Mouse (Mus musculus): ENCODE measurements around the gene Lin37. TPM values are rescaled to one million over a fixed set of nuclear protein-coding genes. Genes with fewer than 3 reads are reported as not detected.

Lin37 gene
- polyA plus RNA-seq, 1 experiment = 71.9 TPM

GRCm38 (mm10) chr7:30520856-30521255 is 38.8 kb downstream of the Lin37 start:
- TF ChIP-seq CTCF (IDR thresholded peaks at IDR 0.05; ENCODE audit: extremely low read depth, insufficient read depth, low read length) (no peak), POLR2A (IDR thresholded peaks at IDR 0.05; ENCODE audit: extremely low read depth, insufficient read depth, low read length) (0 out of 2 replicates have a peak, but pooled peaks have one; percentile 19)
- no peaks in the 10 kb centered on the region for H3K4me1 ChIP-seq (ENCODE audit: control insufficient read depth, insufficient read depth, low read length)
- no peak overlapping the region for H3K27ac ChIP-seq (ENCODE audit: insufficient read depth, low read length)
- H3K4me3 ChIP-seq (ENCODE audit: insufficient read depth, low read length) = no peak overlapping the region

DNA sequence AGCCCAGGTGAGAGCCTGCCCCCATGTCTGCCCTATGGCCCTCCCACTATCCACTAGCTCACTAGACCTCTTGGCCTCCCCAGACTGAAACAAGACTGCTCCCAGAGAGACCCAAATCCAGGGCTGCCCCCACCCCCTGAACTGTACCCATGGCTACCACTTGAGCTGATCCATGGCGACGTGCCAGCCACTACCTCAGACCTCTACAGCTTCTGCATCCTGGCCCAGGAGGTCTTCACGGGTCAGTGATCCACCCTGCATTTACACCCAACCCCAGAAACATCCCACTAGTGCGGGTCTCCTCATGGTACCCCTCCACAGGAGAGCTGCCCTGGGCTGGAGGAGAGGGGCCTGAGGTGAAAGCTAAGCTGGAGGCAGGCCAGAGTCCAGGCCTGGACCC is 39.2 kb downstream of the Lin37 start:
- Histone ChIP-seq H3K27ac (ENCODE audit: insufficient read depth, low read length) (no peak overlapping the region), H3K4me3 (ENCODE audit: insufficient read depth, low read length) (no peak overlapping the region), H3K4me1 (ENCODE audit: control insufficient read depth, insufficient read depth, low read length) (no peaks in the 10 kb centered on the region)
- TF ChIP-seq CTCF (IDR thresholded peaks at IDR 0.05; ENCODE audit: extremely low read depth, insufficient read depth, low read length) (no peak), POLR2A (IDR thresholded peaks at IDR 0.05; ENCODE audit: extremely low read depth, insufficient read depth, low read length) (no peak)

DNA sequence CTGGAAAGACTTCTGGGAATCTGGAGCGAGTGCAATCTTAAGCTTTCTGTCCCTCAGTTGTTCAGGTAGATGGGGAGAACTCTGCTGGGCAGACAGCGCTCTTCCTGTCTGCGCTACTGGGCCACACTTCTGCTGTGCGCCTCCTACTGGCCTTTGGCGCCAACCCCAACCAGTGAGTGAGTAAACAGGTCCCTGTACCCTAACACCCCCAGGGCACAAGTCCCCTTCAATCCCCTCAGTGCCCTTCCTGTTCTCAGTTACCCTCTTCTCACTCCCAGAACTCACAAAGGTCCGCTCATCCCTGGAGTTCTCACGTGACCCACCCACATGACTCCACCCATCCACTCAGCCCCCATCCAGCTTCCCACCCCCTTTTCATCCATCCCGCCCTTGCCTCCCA is 41.3 kb downstream of the Lin37 start:
- TF ChIP-seq POLR2A (IDR thresholded peaks at IDR 0.05; ENCODE audit: extremely low read depth, insufficient read depth, low read length) (no peak), CTCF (IDR thresholded peaks at IDR 0.05; ENCODE audit: extremely low read depth, insufficient read depth, low read length) (no peak)
- Histone ChIP-seq H3K4me1 (ENCODE audit: control insufficient read depth, insufficient read depth, low read length) (no peaks in the 10 kb centered on the region), H3K4me3 (ENCODE audit: insufficient read depth, low read length) (no peak overlapping the region), H3K27ac (ENCODE audit: insufficient read depth, low read length) (no peak overlapping the region)

GRCm38 (mm10) chr7:30515003-30515760 is 44.5 kb downstream of the Lin37 start:
- H3K27ac ChIP-seq (ENCODE audit: insufficient read depth, low read length) = no peak overlapping the region
- TF ChIP-seq POLR2A (IDR thresholded peaks at IDR 0.05; ENCODE audit: extremely low read depth, insufficient read depth, low read length) = no peak
- no peak for TF ChIP-seq CTCF (IDR thresholded peaks at IDR 0.05; ENCODE audit: extremely low read depth, insufficient read depth, low read length)
- H3K4me3 ChIP-seq (ENCODE audit: insufficient read depth, low read length) = no peak overlapping the region

GRCm38 (mm10) chr7:30508061-30508460 is 51.6 kb downstream of the Lin37 start:
- Histone ChIP-seq H3K27ac (ENCODE audit: insufficient read depth, low read length) (no peak overlapping the region), H3K4me1 (ENCODE audit: control insufficient read depth, insufficient read depth, low read length) (no peaks in the 10 kb centered on the region), H3K4me3 (ENCODE audit: insufficient read depth, low read length) (no peak overlapping the region)
- no peak for TF ChIP-seq CTCF (IDR thresholded peaks at IDR 0.05; ENCODE audit: extremely low read depth, insufficient read depth, low read length)
- TF ChIP-seq POLR2A (IDR thresholded peaks at IDR 0.05; ENCODE audit: extremely low read depth, insufficient read depth, low read length) = no peak

More at GRCm38 (mm10) chr7:30515003-30515760, 44.5 kb downstream of the Lin37 start:
- no peaks in the 10 kb centered on the region for H3K4me1 ChIP-seq (ENCODE audit: control insufficient read depth, insufficient read depth, low read length)

Other genes starting within 250 kb of the Lin37 start
- 23.6 and 24.7 TPM in 2 replicates for gene Syne4, start 245.0 kb downstream of the Lin37 start, polyA plus RNA-seq (2012; rRNA removed)
- 0.35 and 0.44 TPM in 2 replicates for gene E130208F15Rik, start 238.1 kb downstream of the Lin37 start, polyA plus RNA-seq (2012; rRNA removed)
- gene Sdhaf1, start 235.9 kb downstream of the Lin37 start, polyA plus RNA-seq (2012; rRNA removed) = 16.9 and 17.4 TPM in 2 replicates
- 20.8 and 21.3 TPM in 2 replicates for gene Lrfn3, start 197.1 kb downstream of the Lin37 start, polyA plus RNA-seq (2012; rRNA removed)
- 78.9 and 79.5 TPM in 2 replicates for gene Tyrobp, start 146.1 kb downstream of the Lin37 start, polyA plus RNA-seq (2012; rRNA removed)
- 1.1 and 1.7 TPM in 2 replicates for gene Hcst, start 140.0 kb downstream of the Lin37 start, polyA plus RNA-seq (2012; rRNA removed)
- 4.4 and 5.7 TPM in 2 replicates for gene Nfkbid, start 138.1 kb downstream of the Lin37 start, polyA plus RNA-seq (2012; rRNA removed)
- 1,095 and 1,125 TPM in 2 replicates for gene Aplp1, start 114.3 kb downstream of the Lin37 start, polyA plus RNA-seq (2012; rRNA removed)
- gene Kirrel2, start 102.1 kb downstream of the Lin37 start, polyA plus RNA-seq (2012; rRNA removed) = 7.8 and 8.3 TPM in 2 replicates
- gene Nphs1, start 101.5 kb downstream of the Lin37 start, polyA plus RNA-seq (2012; rRNA removed) = 1.4 and 1.7 TPM in 2 replicates
- gene Prodh2, start 66.2 kb downstream of the Lin37 start, polyA plus RNA-seq (2012; rRNA removed) = not detected in 2 replicates
- 174 and 184 TPM in 2 replicates for gene Arhgap33, start 24.8 kb downstream of the Lin37 start, polyA plus RNA-seq (2012; rRNA removed)
- 11.0 and 11.3 TPM in 2 replicates for gene Hspb6, start 7.7 kb downstream of the Lin37 start, polyA plus RNA-seq (2012; rRNA removed)
- 4.7 and 6.2 TPM in 2 replicates for gene Proser3, start 7.5 kb downstream of the Lin37 start, polyA plus RNA-seq (2012; rRNA removed)
- 90.9 and 97.0 TPM in 2 replicates for gene U2af1l4, start 3.5 kb upstream of the Lin37 start, polyA plus RNA-seq (2012; rRNA removed)
- 4.7 and 5.5 TPM in 2 replicates for gene Gm49396, start 3.5 kb upstream of the Lin37 start, polyA plus RNA-seq (2012; rRNA removed)
- 127 and 133 TPM in 2 replicates for gene Psenen, start 3.8 kb upstream of the Lin37 start, polyA plus RNA-seq (2012; rRNA removed)
- 3.4 and 4.4 TPM in 2 replicates for gene Igflr1, start 5.6 kb upstream of the Lin37 start, polyA plus RNA-seq (2012; rRNA removed)
- 40.0 and 45.3 TPM in 2 replicates for gene Kmt2b, start 28.9 kb upstream of the Lin37 start, polyA plus RNA-seq (2012; rRNA removed)
- 0.08 TPM in 1 of 2 replicates, not detected in the other for gene Zbtb32, start 39.1 kb upstream of the Lin37 start, polyA plus RNA-seq (2012; rRNA removed)
- 2.0 and 2.1 TPM in 2 replicates for gene Upk1a, start 53.0 kb upstream of the Lin37 start, polyA plus RNA-seq (2012; rRNA removed)
- 1,068 and 1,150 TPM in 2 replicates for gene Cox6b1, start 66.3 kb upstream of the Lin37 start, polyA plus RNA-seq (2012; rRNA removed)
- not detected in 2 replicates for gene Etv2, start 76.0 kb upstream of the Lin37 start, polyA plus RNA-seq (2012; rRNA removed)
- gene Rbm42, start 90.5 kb upstream of the Lin37 start, polyA plus RNA-seq (2012; rRNA removed) = 59.7 and 60.1 TPM in 2 replicates
- 7.6 and 9.4 TPM in 2 replicates for gene Haus5, start 105.2 kb upstream of the Lin37 start, polyA plus RNA-seq (2012; rRNA removed)
- gene Pmis2, start 111.8 kb upstream of the Lin37 start, polyA plus RNA-seq (2012; rRNA removed) = not detected in 2 replicates
- gene 2200002J24Rik, start 139.1 kb upstream of the Lin37 start, polyA plus RNA-seq (2012; rRNA removed) = not detected in 2 replicates
- gene Atp4a, start 152.4 kb upstream of the Lin37 start, polyA plus RNA-seq (2012; rRNA removed) = 0.73 and 1.0 TPM in 2 replicates
- gene Tmem147, start 169.7 kb upstream of the Lin37 start, polyA plus RNA-seq (2012; rRNA removed) = 189 and 190 TPM in 2 replicates
- gene Gapdhs, start 183.8 kb upstream of the Lin37 start, polyA plus RNA-seq (2012; rRNA removed) = not detected in 2 replicates
- 8.4 and 8.6 TPM in 2 replicates for gene Sbsn, start 191.6 kb upstream of the Lin37 start, polyA plus RNA-seq (2012; rRNA removed)
- gene Dmkn, start 203.9 kb upstream of the Lin37 start, polyA plus RNA-seq (2012; rRNA removed) = 3.3 and 9.6 TPM in 2 replicates
- gene Krtdap, start 228.1 kb upstream of the Lin37 start, polyA plus RNA-seq (2012; rRNA removed) = not detected in 2 replicates